Mouse (Mus musculus): ENCODE results near the gene Ift172.
"Not testable (repeated sequence)": the region's sequence is repeated elsewhere in the genome, so short reads cannot be mapped to it uniquely, and the experiment has no call there.

Gene Ift172

GRCm38 (mm10) chr5:31219070-31219469 is 71.8 kb downstream of the Ift172 start:
- in situ Hi-C loops (cut with MboI; ENCODE audit: low sequenced_read_pairs), result no loop called here

DNA sequence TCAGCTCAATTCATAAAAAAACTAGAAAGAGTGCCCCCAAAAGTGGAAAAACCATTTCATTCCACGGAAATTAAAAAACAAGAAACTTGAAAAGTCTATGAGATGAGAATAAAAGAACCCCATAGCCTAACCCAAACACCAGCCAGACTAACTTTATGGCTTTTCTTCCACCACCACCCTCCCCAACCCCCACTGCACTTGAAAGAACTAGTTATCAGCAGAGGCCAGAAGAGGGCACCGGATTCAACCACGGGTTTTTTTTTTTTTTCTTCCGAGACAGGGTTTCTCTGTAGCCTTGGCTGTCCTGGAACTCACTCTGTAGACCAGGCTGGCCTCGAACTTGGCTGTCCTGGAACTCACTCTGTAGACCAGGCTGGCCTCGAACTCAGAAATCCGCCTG is 72.6 kb downstream of the Ift172 start:
- in situ Hi-C loops (cut with MboI; ENCODE audit: low sequenced_read_pairs), result no loop called here

DNA sequence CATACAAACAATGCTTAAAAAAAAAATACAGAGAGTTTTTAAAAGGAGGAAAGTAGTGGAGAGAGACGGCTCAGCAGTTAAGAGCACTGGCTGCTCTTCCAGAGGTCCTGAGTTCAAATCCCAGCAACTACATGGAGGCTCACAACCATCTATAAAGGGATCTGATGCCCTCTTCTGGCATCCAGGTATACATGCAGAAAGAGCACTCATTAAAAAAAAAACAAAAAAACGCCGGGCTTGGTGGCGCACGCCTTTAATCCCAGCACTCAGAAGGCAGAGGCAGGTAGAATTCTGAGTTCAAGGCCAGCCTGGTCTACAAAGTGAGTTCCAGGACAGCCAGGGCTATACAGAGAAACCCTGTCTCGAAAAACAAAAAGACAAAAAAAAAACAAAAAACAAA is 74.4 kb downstream of the Ift172 start:
- in situ Hi-C loops (cut with MboI; ENCODE audit: low sequenced_read_pairs), result not testable (repeated sequence)

DNA sequence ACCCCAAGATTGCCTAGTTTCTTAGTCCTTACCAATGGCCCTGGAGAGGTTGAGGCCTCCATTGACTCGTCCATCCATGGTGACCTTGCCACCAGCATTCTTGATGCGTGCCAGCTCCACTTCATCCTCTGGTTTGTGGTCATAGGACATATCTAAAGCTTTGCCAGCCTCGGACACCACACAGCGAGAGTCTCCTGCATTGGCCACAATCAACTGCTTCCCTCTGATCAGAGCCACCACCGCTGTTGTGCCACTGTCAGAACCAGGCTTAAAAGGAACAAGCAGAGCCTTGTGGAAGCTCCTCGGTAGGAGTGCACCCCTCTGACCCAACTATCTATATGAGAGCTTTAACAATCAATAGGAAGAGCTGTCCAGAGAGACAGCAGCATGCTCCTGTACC is 86.5 kb downstream of the Ift172 start:
- in situ Hi-C loops (cut with MboI; ENCODE audit: low sequenced_read_pairs), result no loop called here

- in situ Hi-C loops (cut with MboI; ENCODE audit: low sequenced_read_pairs), result no loop called here
Observed at GRCm38 (mm10) chr5:31203866-31204265, 87.0 kb downstream of the Ift172 start.
